Mouse (Mus musculus): ENCODE measurements around the gene Rab25. TPM values are rescaled to one million over a fixed set of nuclear protein-coding genes. Genes with fewer than 3 reads are reported as not detected.
"Not testable (repeated sequence)": the region's sequence is repeated elsewhere in the genome, so short reads cannot be mapped to it uniquely, and the experiment has no call there.

Rab25 gene
- polyA plus RNA-seq, 1 experiment from 2014 or later = 55.6 TPM

GRCm38 (mm10) chr3:88585769-88586168 is 37.7 kb upstream of the Rab25 start:
- Histone ChIP-seq H3K4me2 (ENCODE audit: low read length) (no peak overlapping the region), H3K4me1 (replicated peaks; ENCODE audit: control insufficient read depth, insufficient read depth, low read length) (peaks cover 2% of the 10 kb centered on the region), H3K4me3 (ENCODE audit: low read depth, low read length) (no peak overlapping the region), H3K27me3 (replicated peaks; ENCODE audit: control insufficient read depth, insufficient read depth, low read length) (no peaks in the 10 kb centered on the region), H3K36me3 (ENCODE audit: control insufficient read depth, insufficient read depth, low read length) (peaks cover 59% of the 10 kb centered on the region), H3K9me3 (ENCODE audit: control insufficient read depth, low read length) (no peaks in the 10 kb centered on the region), H3K9ac (ENCODE audit: low read length) (no peak overlapping the region), H3K27ac (ENCODE audit: low read depth) (no peak overlapping the region)
- WGBS = 91% methylated on average over 6 of the region's 6 CpGs
- DNase-seq (ENCODE audit: low spot score) = no peak
- ATAC-seq (replicated peaks; ENCODE audit: low FRiP score, low TSS enrichment, low read depth) = no peak

GRCm38 (mm10) chr3:88579454-88580117 is 31.5 kb upstream of the Rab25 start:
- Histone ChIP-seq H3K4me2 (ENCODE audit: low read length) (peak overlapping the region; percentile 96), H3K4me1 (replicated peaks; ENCODE audit: control insufficient read depth, insufficient read depth, low read length) (peaks cover 7% of the 10 kb centered on the region), H3K9me3 (ENCODE audit: control insufficient read depth, low read length) (no peaks in the 10 kb centered on the region), H3K9ac (ENCODE audit: low read length) (peak overlapping the region; percentile 79), H3K4me3 (ENCODE audit: low read depth, low read length) (peak overlapping the region; percentile 96), H3K27me3 (replicated peaks; ENCODE audit: control insufficient read depth, insufficient read depth, low read length) (no peaks in the 10 kb centered on the region), H3K27ac (ENCODE audit: low read depth) (peak overlapping the region; percentile 35; the same call in 1 of the 2 replicates), H3K36me3 (ENCODE audit: control insufficient read depth, insufficient read depth, low read length) (peaks cover 24% of the 10 kb centered on the region)
- WGBS = under 1% methylated on average over 34 of the region's 34 CpGs
- peak; percentile 71 for ATAC-seq (replicated peaks; ENCODE audit: low FRiP score, low TSS enrichment, low read depth)
- peak; percentile 79 for DNase-seq (ENCODE audit: low spot score)

GRCm38 (mm10) chr3:88578498-88579424 is 30.7 kb upstream of the Rab25 start:
- Histone ChIP-seq H3K27me3 (replicated peaks; ENCODE audit: control insufficient read depth, insufficient read depth, low read length) (no peaks in the 10 kb centered on the region), H3K9ac (ENCODE audit: low read length) (peak overlapping the region; percentile 79; the same call in 1 of the 2 replicates), H3K36me3 (ENCODE audit: control insufficient read depth, insufficient read depth, low read length) (peaks cover 24% of the 10 kb centered on the region), H3K27ac (ENCODE audit: low read depth) (no peak overlapping the region), H3K4me3 (ENCODE audit: low read depth, low read length) (peak overlapping the region; percentile 96), H3K9me3 (ENCODE audit: control insufficient read depth, low read length) (no peaks in the 10 kb centered on the region), H3K4me2 (ENCODE audit: low read length) (peak overlapping the region; percentile 96), H3K4me1 (replicated peaks; ENCODE audit: control insufficient read depth, insufficient read depth, low read length) (peaks cover 7% of the 10 kb centered on the region)
- DNase-seq (ENCODE audit: low spot score) (no peak), ATAC-seq (replicated peaks; ENCODE audit: low FRiP score, low TSS enrichment, low read depth) (no peak; the same call in 1 of the 2 replicates)
- WGBS = 48% methylated on average over 8 of the region's 8 CpGs

GRCm38 (mm10) chr3:88577846-88578245 is 29.7 kb upstream of the Rab25 start:
- ATAC-seq (replicated peaks; ENCODE audit: low FRiP score, low TSS enrichment, low read depth); H3K4me1 ChIP-seq (replicated peaks; ENCODE audit: control insufficient read depth, insufficient read depth, low read length); DNase-seq (ENCODE audit: low spot score); H3K4me2 ChIP-seq (ENCODE audit: low read length); H3K9ac ChIP-seq (ENCODE audit: low read length); H3K9me3 ChIP-seq (ENCODE audit: control insufficient read depth, low read length); H3K27ac ChIP-seq (ENCODE audit: low read depth); H3K27me3 ChIP-seq (replicated peaks; ENCODE audit: control insufficient read depth, insufficient read depth, low read length); H3K4me3 ChIP-seq (ENCODE audit: low read depth, low read length): not testable (repeated sequence)
- WGBS = 74% methylated on average over 5 of the region's 5 CpGs
- peaks cover 20% of the 10 kb centered on the region for H3K36me3 ChIP-seq (ENCODE audit: control insufficient read depth, insufficient read depth, low read length)

GRCm38 (mm10) chr3:88575540-88575939 is 27.4 kb upstream of the Rab25 start, which contains the start of gene Ssr2:
Ssr2 (plus strand) TSS chr3:88575876.
- H3K4me1 ChIP-seq (replicated peaks; ENCODE audit: control insufficient read depth, insufficient read depth, low read length) = peaks cover 6% of the 10 kb centered on the region
- no peak within 1 kb of the TSS for H3K27ac ChIP-seq (ENCODE audit: low read depth)
- H3K4me3 ChIP-seq (ENCODE audit: low read depth, low read length) = no peak within 1 kb of the TSS
- no peaks in the 10 kb centered on the region for H3K27me3 ChIP-seq (replicated peaks; ENCODE audit: control insufficient read depth, insufficient read depth, low read length)
- H3K9ac ChIP-seq (ENCODE audit: low read length) = no peak within 1 kb of the TSS
- no peak within 1 kb of the TSS for H3K4me2 ChIP-seq (ENCODE audit: low read length)
- no peak for ATAC-seq (replicated peaks; ENCODE audit: low FRiP score, low TSS enrichment, low read depth)
- no peaks in the 10 kb centered on the region for H3K9me3 ChIP-seq (ENCODE audit: control insufficient read depth, low read length)
- no peak for DNase-seq (ENCODE audit: low spot score)
- no peaks in the 10 kb centered on the region for H3K36me3 ChIP-seq (ENCODE audit: control insufficient read depth, insufficient read depth, low read length)
- 85% methylated on average over 3 of the region's 3 CpGs for WGBS

GRCm38 (mm10) chr3:88573810-88574209 is 25.7 kb upstream of the Rab25 start:
- Histone ChIP-seq H3K36me3 (ENCODE audit: control insufficient read depth, insufficient read depth, low read length) (peaks cover 13% of the 10 kb centered on the region), H3K27ac (ENCODE audit: low read depth) (no peak overlapping the region), H3K27me3 (replicated peaks; ENCODE audit: control insufficient read depth, insufficient read depth, low read length) (no peaks in the 10 kb centered on the region), H3K4me1 (replicated peaks; ENCODE audit: control insufficient read depth, insufficient read depth, low read length) (no peaks in the 10 kb centered on the region), H3K9ac (ENCODE audit: low read length) (no peak overlapping the region), H3K4me3 (ENCODE audit: low read depth, low read length) (no peak overlapping the region), H3K4me2 (ENCODE audit: low read length) (no peak overlapping the region), H3K9me3 (ENCODE audit: control insufficient read depth, low read length) (no peaks in the 10 kb centered on the region)
- 80% methylated on average over 2 of the region's 2 CpGs for WGBS
- DNase-seq (ENCODE audit: low spot score) = no peak
- ATAC-seq (replicated peaks; ENCODE audit: low FRiP score, low TSS enrichment, low read depth) = no peak

GRCm38 (mm10) chr3:88572835-88573234 is 24.7 kb upstream of the Rab25 start:
- DNase-seq (ENCODE audit: low spot score) (no peak), ATAC-seq (replicated peaks; ENCODE audit: low FRiP score, low TSS enrichment, low read depth) (no peak)
- Histone ChIP-seq H3K27ac (ENCODE audit: low read depth) (no peak overlapping the region), H3K9ac (ENCODE audit: low read length) (no peak overlapping the region), H3K27me3 (replicated peaks; ENCODE audit: control insufficient read depth, insufficient read depth, low read length) (no peaks in the 10 kb centered on the region), H3K9me3 (ENCODE audit: control insufficient read depth, low read length) (no peaks in the 10 kb centered on the region), H3K4me1 (replicated peaks; ENCODE audit: control insufficient read depth, insufficient read depth, low read length) (no peaks in the 10 kb centered on the region), H3K36me3 (ENCODE audit: control insufficient read depth, insufficient read depth, low read length) (peaks cover 23% of the 10 kb centered on the region), H3K4me3 (ENCODE audit: low read depth, low read length) (no peak overlapping the region), H3K4me2 (ENCODE audit: low read length) (no peak overlapping the region)
- 72% methylated on average over 2 of the region's 2 CpGs for WGBS

GRCm38 (mm10) chr3:88571856-88572255 is 23.8 kb upstream of the Rab25 start:
- Histone ChIP-seq H3K4me2 (ENCODE audit: low read length) (no peak overlapping the region), H3K9me3 (ENCODE audit: control insufficient read depth, low read length) (no peaks in the 10 kb centered on the region), H3K27me3 (replicated peaks; ENCODE audit: control insufficient read depth, insufficient read depth, low read length) (no peaks in the 10 kb centered on the region), H3K27ac (ENCODE audit: low read depth) (no peak overlapping the region), H3K4me3 (ENCODE audit: low read depth, low read length) (no peak overlapping the region), H3K36me3 (ENCODE audit: control insufficient read depth, insufficient read depth, low read length) (peaks cover 33% of the 10 kb centered on the region), H3K4me1 (replicated peaks; ENCODE audit: control insufficient read depth, insufficient read depth, low read length) (no peaks in the 10 kb centered on the region), H3K9ac (ENCODE audit: low read length) (no peak overlapping the region)
- no peak for DNase-seq (ENCODE audit: low spot score)
- ATAC-seq (replicated peaks; ENCODE audit: low FRiP score, low TSS enrichment, low read depth) = no peak
- 81% methylated on average over 1 of the region's 1 CpGs for WGBS
